Mouse (Mus musculus): ENCODE data around the gene Cep135. TPM values are rescaled to one million over a fixed set of nuclear protein-coding genes. Genes with fewer than 3 reads are reported as not detected.

The Cep135 gene
- total RNA-seq, 2 experiments from 2014 or later = 5.2 to 5.9 TPM

- no peak for DNase-seq (ENCODE audit: low spot score in 2 of 2)
- intact Hi-C loops (cut with DNase I) = no loop called here
Measured at GRCm38 (mm10) chr5:76634012-76634411, 45.5 kb downstream of the Cep135 start.

GRCm38 (mm10) chr5:76635592-76635991, 47.1 kb downstream of the Cep135 start:
- DNase-seq (ENCODE audit: low spot score in 2 of 2) = no peak
- intact Hi-C loops (cut with DNase I) = no loop called here

- peak in 1 of 2 experiments; percentile 46 for DNase-seq (ENCODE audit: low spot score in 2 of 2)
- intact Hi-C loops (cut with DNase I) = no loop called here
Measured at GRCm38 (mm10) chr5:76642076-76642475, 53.6 kb downstream of the Cep135 start.

GRCm38 (mm10) chr5:76644234-76644633, 55.7 kb downstream of the Cep135 start:
- intact Hi-C loops (cut with DNase I) = no loop called here
- no peak for DNase-seq (ENCODE audit: low spot score in 2 of 2)

- intact Hi-C loops (cut with DNase I) = no loop called here
- no peak for DNase-seq (ENCODE audit: low spot score in 2 of 2)
Measured at GRCm38 (mm10) chr5:76645091-76645868, 56.8 kb downstream of the Cep135 start.

GRCm38 (mm10) chr5:76649897-76650296, 61.4 kb downstream of the Cep135 start:
- no peak for DNase-seq (ENCODE audit: low spot score in 2 of 2)
- intact Hi-C loops (cut with DNase I) = no loop called here

GRCm38 (mm10) chr5:76651151-76651725, 62.7 kb downstream of the Cep135 start:
- intact Hi-C loops (cut with DNase I) = no loop called here
- DNase-seq (ENCODE audit: low spot score in 2 of 2) = no peak

GRCm38 (mm10) chr5:76656212-76656611, 67.7 kb downstream of the Cep135 start, which contains the start of gene C530008M17Rik:
Gene C530008M17Rik (plus strand): TSS chr5:76656512.
- no peak for DNase-seq (ENCODE audit: low spot score in 2 of 2)
- intact Hi-C loops (cut with DNase I) = loop anchor here (5.0 kb wide), 2 partner anchors 61 to 186 kb away; no protein-coding TSS in a partner anchor

- intact Hi-C loops (cut with DNase I) = loop anchor here (1.0 to 5.0 kb wide), 3 partner anchors 60 to 185 kb away; partner anchors contain the start of gene Cep135
- DNase-seq (ENCODE audit: low spot score in 2 of 2) = peak; percentile 68 to 78
Measured at GRCm38 (mm10) chr5:76657245-76658083, 69.0 kb downstream of the Cep135 start.

- DNase-seq (ENCODE audit: low spot score in 2 of 2) = peak; percentile 33 to 39
- intact Hi-C loops (cut with DNase I) = loop anchor here (5.0 kb wide), 2 partner anchors 59 to 184 kb away; no protein-coding TSS in a partner anchor
Measured at GRCm38 (mm10) chr5:76658084-76658934, 69.8 kb downstream of the Cep135 start.

GRCm38 (mm10) chr5:76659958-76660635, 71.6 kb downstream of the Cep135 start:
- intact Hi-C loops (cut with DNase I) = loop anchor here (5.0 kb wide), 2 partner anchors 57 to 182 kb away; no protein-coding TSS in a partner anchor
- no peak for DNase-seq (ENCODE audit: low spot score in 2 of 2)

GRCm38 (mm10) chr5:76661310-76661709, 72.8 kb downstream of the Cep135 start:
- intact Hi-C loops (cut with DNase I) = no loop called here
- DNase-seq (ENCODE audit: low spot score in 2 of 2) = no peak

GRCm38 (mm10) chr5:76664936-76665335, 76.4 kb downstream of the Cep135 start:
- no peak for DNase-seq (ENCODE audit: low spot score in 2 of 2)
- intact Hi-C loops (cut with DNase I) = no loop called here

GRCm38 (mm10) chr5:76665421-76665820, 76.9 kb downstream of the Cep135 start:
- no peak for DNase-seq (ENCODE audit: low spot score in 2 of 2)

GRCm38 (mm10) chr5:76666026-76666756, 77.7 kb downstream of the Cep135 start:
- intact Hi-C loops (cut with DNase I) = no loop called here
- no peak for DNase-seq (ENCODE audit: low spot score in 2 of 2)

More at GRCm38 (mm10) chr5:76665421-76665820, 76.9 kb downstream of the Cep135 start:
- intact Hi-C loops (cut with DNase I) = no loop called here

GRCm38 (mm10) chr5:76668118-76668517, 79.6 kb downstream of the Cep135 start:
- no peak for DNase-seq (ENCODE audit: low spot score in 2 of 2)
- intact Hi-C loops (cut with DNase I) = no loop called here

GRCm38 (mm10) chr5:76668547-76668946, 80.0 kb downstream of the Cep135 start:
- no peak for DNase-seq (ENCODE audit: low spot score in 2 of 2)
- intact Hi-C loops (cut with DNase I) = no loop called here

- intact Hi-C loops (cut with DNase I) = no loop called here
- DNase-seq (ENCODE audit: low spot score in 2 of 2) = no peak
Measured at GRCm38 (mm10) chr5:76670183-76670582, 81.7 kb downstream of the Cep135 start.
